Mouse (Mus musculus) erythroblast, embryonic 14.5 days (primary cell): Measurements from ENCODE around the gene Tpra1.

Experiments
- GATA1 ChIP-seq: IDR thresholded peaks from 2 replicates; pipeline ENCODE4 v1.6.1; 2012; ENCODE audit warnings: low read length, inconsistent platforms, mixed read lengths
- TAL1 ChIP-seq: IDR thresholded peaks from 3 replicates; pipeline ENCODE4 v1.6.1; 2012; ENCODE audit warnings: low read length, inconsistent platforms, mixed read lengths

DNA sequence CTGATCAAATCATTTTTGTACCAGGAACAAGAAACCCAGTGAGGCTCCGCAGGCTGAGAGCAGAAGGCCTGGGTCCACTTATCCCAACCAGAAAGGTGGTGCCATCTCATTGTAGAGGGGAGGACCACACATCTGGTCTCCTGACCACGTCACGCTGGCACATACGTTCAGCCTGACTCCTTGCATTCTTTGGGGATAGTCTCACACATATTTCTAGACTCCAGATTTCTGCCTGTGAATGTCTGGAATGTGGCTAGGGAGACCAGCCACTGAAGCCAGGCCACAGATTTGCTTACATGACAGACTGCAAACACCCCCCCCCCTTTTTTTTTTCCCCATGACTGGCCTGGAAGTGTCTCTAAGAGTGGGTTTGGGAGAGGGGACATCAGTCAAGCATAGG is 58.9 kb downstream of the Tpra1 start:
- no peak for TF ChIP-seq TAL1
- TF ChIP-seq GATA1, result no peak
